Mouse (Mus musculus) brain, embryonic 14.5 days (tissue): ENCODE data around the gene Primpol.

Source experiments
- CTCF ChIP-seq: fragments of 200-500 bp; IDR thresholded peaks from 2 replicates; pipeline ENCODE4 v1.5.1; 2012; ENCODE audit warnings: inconsistent platforms, mild to moderate bottlenecking, moderate library complexity, borderline replicate concordance; ENCODE audit not compliant: insufficient read depth, insufficient read length; ENCODE audit errors: extremely low read depth
- POLR2A ChIP-seq: fragments of 200-500 bp; IDR thresholded peaks from 2 replicates; pipeline ENCODE4 v1.6.1; 2012; ENCODE audit warnings: mild to moderate bottlenecking, inconsistent platforms, borderline replicate concordance; ENCODE audit not compliant: poor library complexity, insufficient read depth, insufficient read length, severe bottlenecking; ENCODE audit errors: extremely low read depth

DNA sequence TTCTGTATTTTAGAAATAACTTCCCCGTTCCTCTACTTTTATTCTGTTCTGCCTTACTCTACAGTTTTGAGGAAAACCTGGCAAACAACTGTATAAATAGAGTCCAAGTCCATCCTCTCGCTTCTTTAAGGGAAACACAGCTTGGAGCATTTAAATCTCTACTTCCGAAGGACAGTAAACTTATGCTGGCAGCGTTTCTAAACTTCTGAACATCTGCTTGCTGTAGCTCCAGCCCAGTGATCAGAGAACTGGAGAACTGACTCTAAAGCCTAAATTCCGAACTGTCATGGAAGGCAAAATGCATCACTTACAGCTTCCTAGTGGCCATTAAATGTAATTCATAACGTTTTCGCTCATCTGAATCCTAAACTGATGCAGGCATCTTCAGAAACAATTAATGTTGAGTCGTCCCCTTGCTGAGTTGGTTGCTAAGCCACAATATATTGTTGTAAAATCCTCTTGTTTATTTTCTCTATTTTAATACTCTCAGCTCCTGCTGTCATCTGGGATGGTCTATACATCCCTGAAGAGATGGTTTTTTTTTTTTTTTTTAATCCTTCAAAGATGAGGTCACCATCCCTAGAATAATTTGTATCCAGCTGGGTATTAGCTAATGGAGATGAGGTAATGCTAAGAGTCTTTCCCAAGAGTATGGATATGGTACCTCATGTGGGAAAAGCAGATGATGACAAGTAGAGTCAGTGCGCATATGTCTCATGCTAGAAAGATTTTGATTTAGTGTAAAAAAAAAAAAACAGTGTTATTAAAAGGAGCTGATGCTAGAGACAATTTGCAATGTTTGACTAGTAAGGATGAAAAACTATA is 5.6 kb upstream of the Primpol start:
- TF ChIP-seq POLR2A (no peak), CTCF (no peak)
